Mouse (Mus musculus): ENCODE data around the gene Nyap1. TPM values are rescaled to one million over a fixed set of nuclear protein-coding genes. Genes with fewer than 3 reads are reported as not detected.

Nyap1 gene
- polyA plus RNA-seq (2017; shearing (Covaris generic)), result under 1 TPM; 0.80 to 0.97 TPM

DNA sequence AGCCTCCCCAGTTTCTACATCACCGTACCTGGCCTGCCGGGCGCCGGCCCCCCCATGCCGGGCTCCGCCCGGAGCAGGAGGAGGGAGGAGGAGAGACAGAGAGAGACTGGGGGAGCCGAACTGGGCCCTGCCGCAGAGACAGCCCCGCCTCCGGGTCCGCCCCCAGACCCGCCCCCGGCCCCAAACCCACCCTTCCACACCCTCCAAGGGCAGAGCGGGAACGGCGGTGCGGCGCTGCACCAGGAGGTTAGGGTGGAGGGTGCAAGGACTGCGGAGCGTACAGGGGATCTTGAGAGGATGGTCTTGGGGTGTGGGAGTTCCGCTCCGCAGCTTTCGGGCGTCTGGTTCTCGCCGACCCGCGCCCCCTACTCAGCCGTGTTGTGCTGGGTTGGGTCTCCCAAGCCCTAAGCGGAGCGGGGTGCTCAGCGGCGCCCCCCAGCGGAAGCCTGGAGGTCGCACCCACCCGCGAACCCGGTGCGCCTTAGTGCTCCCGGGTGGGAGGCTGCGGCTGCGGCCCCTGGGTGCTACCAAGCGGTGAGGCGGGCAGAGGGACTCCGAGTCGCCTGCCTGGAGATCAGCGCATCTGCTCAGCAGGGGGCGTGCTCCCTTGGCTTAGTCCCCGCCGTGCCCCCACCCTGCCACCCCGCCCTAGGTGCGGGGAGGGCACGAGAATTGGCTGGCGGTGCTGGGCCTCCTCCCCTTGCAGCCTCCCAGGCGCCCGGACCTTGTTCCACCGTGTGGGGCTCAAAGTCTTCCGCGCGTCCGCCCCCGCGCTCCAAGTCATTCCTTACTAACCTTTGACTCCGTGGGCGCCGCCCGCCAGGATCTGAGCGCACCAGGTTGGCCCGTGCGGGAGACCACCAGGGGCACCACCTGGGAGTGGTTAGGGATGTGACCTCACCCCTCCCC lies at the start of gene Nyap1:
Gene Nyap1 (minus strand): TSS at position 585 of the 909 bp plus-strand sequence.

DNA sequence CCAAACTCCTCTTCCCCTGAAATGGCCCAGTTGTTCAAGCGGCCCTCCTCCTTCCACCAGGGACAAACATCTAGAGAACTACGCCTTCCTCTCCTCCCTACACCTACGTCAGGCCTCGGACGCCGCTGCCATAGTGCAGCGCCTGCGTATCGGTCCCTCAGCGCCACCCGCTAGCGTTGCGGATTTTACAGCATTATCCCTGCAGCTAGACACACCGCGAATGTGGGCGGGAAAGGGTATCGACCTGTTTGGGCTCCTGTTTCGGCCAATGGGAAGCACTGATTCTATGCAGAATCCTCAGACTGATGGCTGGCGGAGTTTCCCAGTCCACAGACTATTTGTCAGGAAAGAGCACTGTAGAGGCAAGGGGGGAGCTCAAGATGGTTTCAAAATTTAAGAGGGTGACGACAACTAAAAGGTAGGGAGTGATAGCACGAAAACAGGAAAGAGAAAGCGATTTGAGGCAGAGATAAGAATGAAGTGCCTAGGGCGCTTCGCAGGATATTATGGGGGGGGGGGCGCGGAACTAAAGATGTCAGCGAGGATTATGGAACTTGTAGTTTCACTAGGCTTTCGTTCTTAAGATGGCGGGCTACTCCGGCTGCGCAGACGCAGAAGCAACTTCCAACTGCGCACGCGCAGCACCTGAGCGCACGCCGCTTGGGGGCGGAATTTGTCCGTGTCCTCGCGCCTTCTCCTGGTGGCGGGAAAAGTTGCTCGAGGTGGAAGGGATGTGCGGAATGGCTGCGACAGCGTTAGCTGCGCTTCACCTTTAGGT lies 45.9 kb upstream of the Nyap1 start, which contains the start of the genes Mepce and Zcwpw1:
Gene Mepce (minus strand): TSS at position 505 of the 778 bp plus-strand sequence.
Gene Zcwpw1 (plus strand): TSS at position 648 of the 778 bp plus-strand sequence.

DNA sequence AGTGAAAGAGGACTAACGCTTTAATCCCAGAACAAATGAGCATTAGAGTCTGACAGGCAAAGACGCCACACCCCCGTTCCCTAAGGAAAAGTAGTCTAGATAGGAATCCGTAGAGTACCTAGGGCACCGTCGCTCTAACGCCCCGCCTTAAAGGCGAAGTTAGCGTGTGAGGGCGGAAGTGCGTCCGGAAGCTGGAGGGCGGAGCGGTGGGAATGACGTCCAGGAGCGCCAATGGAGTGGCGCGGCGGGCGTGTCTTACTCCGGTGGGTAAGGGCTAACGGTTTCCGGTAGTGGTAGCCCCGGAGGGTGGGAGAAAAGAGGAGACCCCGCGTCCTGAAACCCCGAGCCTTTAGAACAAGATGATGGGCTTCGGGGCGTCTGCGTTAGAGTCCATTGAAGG lies 37.2 kb upstream of the Nyap1 start, which contains the start of gene Ppp1r35:
Gene Ppp1r35 (plus strand): TSS at position 215 of the 400 bp plus-strand sequence.

DNA sequence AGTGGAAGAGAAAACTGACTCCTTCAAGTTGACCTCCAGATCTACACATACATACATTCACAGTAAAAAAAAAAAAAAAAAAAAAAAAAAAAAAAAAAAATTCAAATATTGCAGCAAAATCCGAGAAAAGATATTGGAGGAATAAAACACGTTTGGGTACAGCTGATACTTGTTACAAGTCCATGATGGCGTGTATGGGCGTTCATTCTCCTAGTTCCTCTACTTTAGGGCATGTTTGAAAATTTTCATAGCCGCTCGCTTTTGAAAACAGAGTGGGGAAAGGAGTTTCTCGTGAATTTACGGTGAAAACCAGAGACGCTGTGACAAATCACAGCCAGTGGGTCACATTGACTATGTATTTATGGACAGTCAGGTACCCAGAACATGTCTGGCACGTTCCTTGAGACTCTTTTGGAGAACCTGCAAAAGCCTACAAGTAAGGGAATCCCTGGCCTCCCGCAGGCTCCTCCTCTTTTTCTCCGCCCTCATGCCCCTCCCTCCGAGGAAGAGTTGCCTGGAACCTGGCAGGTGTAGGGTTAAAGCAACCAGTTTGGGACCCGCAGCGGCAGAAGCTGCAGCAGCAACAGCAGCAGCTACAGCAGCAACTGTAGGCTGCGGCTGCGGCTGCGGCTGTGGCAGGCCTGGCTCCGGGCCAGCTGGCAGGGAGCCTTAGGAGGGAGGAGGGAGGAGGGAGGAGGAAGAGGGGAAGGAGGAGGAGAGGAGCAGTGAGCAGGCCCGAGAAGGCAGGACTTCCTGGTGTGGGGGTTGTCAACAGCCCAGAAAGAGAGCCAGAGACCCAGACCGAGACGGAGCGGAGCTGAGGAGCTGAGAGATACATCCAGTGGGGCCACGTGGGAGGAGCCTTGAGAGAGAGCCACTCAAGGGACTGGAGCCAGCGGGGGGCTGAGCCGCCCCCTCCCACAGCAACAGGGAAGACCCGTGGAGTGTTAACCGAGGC lies 4.1 kb upstream of the Nyap1 start, which contains the start of gene Tsc22d4:
Gene Tsc22d4 (plus strand): TSS at position 517 of the 958 bp plus-strand sequence.

DNA sequence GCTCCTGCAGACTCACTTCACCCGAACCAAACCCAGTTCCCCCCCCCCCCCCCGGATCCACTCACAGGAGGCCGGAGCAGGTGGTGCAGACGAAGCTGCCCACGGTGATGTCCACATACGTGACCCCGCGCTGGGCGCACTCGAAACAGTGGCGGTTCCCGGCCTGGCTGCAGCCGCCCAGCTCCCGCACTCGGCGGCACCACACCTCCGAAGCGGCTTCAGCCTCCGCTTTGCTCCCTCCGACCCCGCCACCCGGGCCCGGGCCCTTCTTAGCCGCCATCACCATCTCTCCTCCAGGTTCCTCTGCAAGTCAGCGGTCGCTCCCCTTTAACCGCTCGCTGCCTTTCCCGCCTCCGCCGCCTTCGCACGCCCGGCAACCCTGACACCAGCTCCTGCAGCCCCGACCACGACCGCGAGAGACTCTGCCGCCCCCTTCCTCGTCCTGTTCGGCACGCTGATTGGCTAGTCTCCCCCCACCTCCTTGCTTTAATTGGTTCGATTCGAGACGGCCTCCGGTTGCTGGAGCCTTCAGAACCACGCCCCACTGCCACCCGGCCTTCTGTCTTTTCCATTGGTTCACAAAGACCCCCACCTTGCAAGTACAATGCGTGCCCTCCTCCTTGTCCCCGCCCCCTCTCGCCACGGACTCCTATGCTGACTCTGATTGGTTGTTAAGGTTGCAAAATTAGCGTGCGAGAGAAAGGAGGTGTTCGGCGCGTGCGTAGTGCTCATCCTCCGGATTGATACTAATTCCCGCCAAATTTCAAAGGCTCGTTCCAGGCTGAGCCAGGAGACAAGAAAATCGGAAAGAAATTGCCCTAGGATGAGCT lies 56.9 kb downstream of the Nyap1 start, which contains the start of gene Agfg2:
Gene Agfg2 (minus strand): TSS at position 433 of the 830 bp plus-strand sequence.

Other genes with a start within 250 kb of the Nyap1 start
- 10 to 100 TPM; 47.8 to 57.7 TPM for gene Pop7, start 239.1 kb downstream of the Nyap1 start, polyA plus RNA-seq (2017; shearing (Covaris generic))
- 10 to 100 TPM in 1 of 2 experiments, 1 to 10 TPM in 1; 8.3 to 15.9 TPM for gene Gigyf1, start 223.1 kb downstream of the Nyap1 start, polyA plus RNA-seq (2017; shearing (Covaris generic))
- gene Epo, start 208.4 kb downstream of the Nyap1 start, polyA plus RNA-seq (2017; shearing (Covaris generic)), result not detected
- 100 to 1,000 TPM; 290 to 376 TPM for gene Gnb2, start 208.1 kb downstream of the Nyap1 start, polyA plus RNA-seq (2017; shearing (Covaris generic))
- not detected for gene Actl6b, start 188.1 kb downstream of the Nyap1 start, polyA plus RNA-seq (2017; shearing (Covaris generic))
- gene Tfr2, start 171.8 kb downstream of the Nyap1 start, polyA plus RNA-seq (2017; shearing (Covaris generic)), result 1 to 10 TPM in 1 of 2 experiments, not detected in 1; 1.2 TPM
- 100 to 1,000 TPM; 105 to 118 TPM for gene Mospd3, start 140.5 kb downstream of the Nyap1 start, polyA plus RNA-seq (2017; shearing (Covaris generic))
- under 1 TPM; 0.75 to 0.98 TPM for gene Pcolce, start 127.8 kb downstream of the Nyap1 start, polyA plus RNA-seq (2017; shearing (Covaris generic))
- under 1 TPM; 0.42 to 0.76 TPM for gene Fbxo24, start 112.6 kb downstream of the Nyap1 start, polyA plus RNA-seq (2017; shearing (Covaris generic))
- 100 to 1,000 TPM; 199 to 234 TPM for gene Lrch4, start 112.5 kb downstream of the Nyap1 start, polyA plus RNA-seq (2017; shearing (Covaris generic))
- 10 to 100 TPM; 51.3 to 58.0 TPM for gene Gm20605, start 112.4 kb downstream of the Nyap1 start, polyA plus RNA-seq (2017; shearing (Covaris generic))
- gene Sap25, start 100.3 kb downstream of the Nyap1 start, polyA plus RNA-seq (2017; shearing (Covaris generic)), result 10 to 100 TPM; 87.4 to 94.1 TPM
- not detected for gene Irs3, start 95.9 kb downstream of the Nyap1 start, polyA plus RNA-seq (2017; shearing (Covaris generic))
- gene Agfg2, start 56.9 kb downstream of the Nyap1 start, polyA plus RNA-seq (2017; shearing (Covaris generic)), result 10 to 100 TPM; 18.7 to 27.2 TPM
- gene Tsc22d4, start 4.1 kb upstream of the Nyap1 start, polyA plus RNA-seq (2017; shearing (Covaris generic)), result 100 to 1,000 TPM; 347 to 409 TPM
- gene Ppp1r35, start 37.2 kb upstream of the Nyap1 start, polyA plus RNA-seq (2017; shearing (Covaris generic)), result 100 to 1,000 TPM; 105 to 113 TPM
- 10 to 100 TPM; 32.6 to 35.7 TPM for gene Mepce, start 46.0 kb upstream of the Nyap1 start, polyA plus RNA-seq (2017; shearing (Covaris generic))
- gene Zcwpw1, start 46.2 kb upstream of the Nyap1 start, polyA plus RNA-seq (2017; shearing (Covaris generic)), result 10 to 100 TPM in 1 of 2 experiments, 1 to 10 TPM in 1; 6.7 to 12.5 TPM
- 1 to 10 TPM in 1 of 2 experiments, under 1 TPM in 1; 0.70 to 1.2 TPM for gene Pilra, start 94.7 kb upstream of the Nyap1 start, polyA plus RNA-seq (2017; shearing (Covaris generic))
- 1 to 10 TPM in 1 of 2 experiments, under 1 TPM in 1; 0.58 to 1.5 TPM for gene Pilrb1, start 116.5 kb upstream of the Nyap1 start, polyA plus RNA-seq (2017; shearing (Covaris generic))
- gene Pilrb2, start 130.2 kb upstream of the Nyap1 start, polyA plus RNA-seq (2017; shearing (Covaris generic)), result 1 to 10 TPM in 1 of 2 experiments, under 1 TPM in 1; 0.44 to 1.6 TPM
- gene Cyp3a13, start 180.0 kb upstream of the Nyap1 start, polyA plus RNA-seq (2017; shearing (Covaris generic)), result under 1 TPM in 1 of 2 experiments, not detected in 1; 0.11 TPM
- under 1 TPM in 1 of 2 experiments, not detected in 1; 0.06 TPM for gene Gjc3, start 221.5 kb upstream of the Nyap1 start, polyA plus RNA-seq (2017; shearing (Covaris generic))
- gene Azgp1, start 239.9 kb upstream of the Nyap1 start, polyA plus RNA-seq (2017; shearing (Covaris generic)), result not detected